Mouse (Mus musculus): ENCODE data around the gene Hrc.
A peak's percentile ranks its signal among the peaks of the same experiment; 100 is the strongest.

Gene Hrc

DNA sequence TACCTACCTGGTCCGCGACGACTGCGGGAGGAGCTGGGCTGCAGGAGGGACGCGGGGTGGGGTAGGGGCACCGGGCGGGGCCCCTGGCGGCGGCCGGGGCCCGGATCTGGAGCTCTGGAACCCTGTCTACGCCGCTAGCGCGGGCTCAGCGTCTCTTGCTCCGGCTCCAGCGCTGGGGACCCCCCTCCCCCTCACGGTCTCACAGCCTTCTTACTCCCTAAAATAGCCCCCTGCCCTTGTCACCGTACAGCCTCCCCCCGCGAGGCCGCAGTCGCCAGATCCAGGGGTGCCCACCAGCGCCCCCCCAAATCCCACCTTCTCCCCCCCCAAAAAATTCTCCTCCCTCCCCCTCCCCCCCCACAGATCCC lies 31.5 kb downstream of the Hrc start, which contains the start of gene Ppfia3:
Gene Ppfia3, minus strand, starts transcription at position 368 of the 368 bp plus-strand sequence.
- DNase-seq (ENCODE audit: low spot score) = no peak

DNA sequence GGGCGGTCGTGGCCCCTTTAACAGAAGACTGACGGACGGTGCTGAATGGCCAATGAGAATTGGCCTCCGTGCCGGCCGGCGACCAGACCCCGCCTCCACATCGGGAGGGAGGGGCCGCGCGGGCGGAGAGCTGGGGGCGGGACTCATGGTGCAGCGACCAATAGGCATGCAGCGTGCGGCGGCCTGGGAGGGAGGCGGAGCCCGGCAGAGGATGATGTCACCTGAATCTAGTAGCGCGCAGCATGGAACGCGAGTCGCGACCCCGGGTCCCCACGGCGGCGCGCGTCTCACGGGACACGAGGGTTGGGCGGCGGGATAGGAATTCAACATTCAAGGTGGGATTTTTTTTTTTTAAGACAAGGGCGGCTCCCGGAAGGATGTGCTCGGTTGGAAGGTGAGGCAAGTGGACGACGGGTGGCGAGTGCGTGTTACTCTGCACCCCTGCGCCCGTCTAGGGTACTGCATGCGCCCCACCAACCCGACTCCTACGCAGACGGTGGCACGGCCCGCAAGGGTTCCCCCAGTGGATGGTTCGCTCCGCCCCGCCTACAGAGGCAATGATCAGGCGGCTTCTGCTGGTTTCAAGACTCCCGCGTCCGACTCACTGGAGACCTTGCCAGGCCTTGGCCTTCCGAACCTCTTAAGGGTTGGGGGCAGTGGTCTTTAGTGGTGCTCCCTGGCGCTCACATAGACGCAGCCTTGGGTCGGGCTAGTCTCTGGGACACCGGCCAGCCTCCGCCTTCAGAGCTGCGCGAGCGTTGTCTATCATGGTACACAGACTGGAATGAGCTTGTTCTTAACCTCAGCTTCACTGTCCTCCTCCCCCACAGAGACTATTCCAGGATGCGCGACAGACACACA lies 32.2 kb downstream of the Hrc start:
- peak; percentile 99 for DNase-seq (ENCODE audit: low spot score)

DNA sequence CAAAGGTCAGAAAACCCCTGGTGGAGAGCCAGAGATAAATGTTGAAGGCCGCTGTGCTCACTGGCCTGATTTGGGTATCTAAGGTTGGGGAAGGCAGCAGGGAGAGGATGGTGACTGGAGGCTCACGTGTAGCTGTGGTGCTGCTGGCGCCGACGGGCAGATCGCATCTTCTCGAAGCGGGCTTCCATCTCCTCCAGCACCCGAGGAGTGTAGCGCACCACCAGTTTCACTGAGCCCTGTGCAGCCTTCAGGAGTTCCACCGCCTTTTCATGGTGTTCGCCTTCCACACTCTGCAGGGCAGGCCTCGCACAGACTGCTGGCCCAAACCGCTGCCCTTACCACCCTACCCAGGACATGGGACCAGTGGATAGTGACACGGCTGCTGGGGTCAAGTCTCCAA lies 33.1 kb downstream of the Hrc start:
- peak; percentile 28 for DNase-seq (ENCODE audit: low spot score)

DNA sequence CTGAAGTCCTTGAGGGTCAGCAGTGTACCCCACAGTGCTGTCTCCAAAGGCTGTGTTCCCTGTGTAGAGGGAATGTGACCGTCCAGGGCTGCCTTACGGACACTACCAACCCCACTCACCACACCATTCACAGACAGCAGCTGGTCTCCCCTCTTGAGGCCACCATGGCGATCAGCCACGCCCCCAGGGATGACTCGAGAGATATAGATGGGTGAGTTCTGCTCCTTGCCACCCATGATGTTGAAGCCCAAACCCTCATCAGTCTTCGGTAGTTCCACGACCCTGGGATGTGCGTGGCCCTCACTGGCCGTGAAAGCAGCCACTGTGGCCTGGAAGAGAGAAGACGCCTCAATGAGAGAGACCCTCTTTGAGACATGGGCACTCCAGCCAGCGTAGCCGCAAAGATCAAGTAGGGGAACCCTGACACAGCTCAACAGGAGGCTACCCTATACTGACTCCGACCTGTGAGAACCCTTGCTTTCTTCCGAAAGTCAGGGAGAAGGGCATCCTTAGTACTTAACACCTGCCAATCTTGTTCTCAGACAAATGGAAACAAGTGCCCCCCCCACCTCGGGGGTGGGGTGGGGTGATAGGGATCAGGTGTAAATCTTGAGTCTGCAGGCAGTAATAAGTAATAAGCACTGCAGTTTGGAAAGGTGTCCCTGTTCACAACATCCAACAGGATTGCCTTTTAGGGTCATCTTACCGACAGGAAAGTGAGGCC lies 34.1 kb downstream of the Hrc start:
- peak; percentile 22 for DNase-seq (ENCODE audit: low spot score)

DNA sequence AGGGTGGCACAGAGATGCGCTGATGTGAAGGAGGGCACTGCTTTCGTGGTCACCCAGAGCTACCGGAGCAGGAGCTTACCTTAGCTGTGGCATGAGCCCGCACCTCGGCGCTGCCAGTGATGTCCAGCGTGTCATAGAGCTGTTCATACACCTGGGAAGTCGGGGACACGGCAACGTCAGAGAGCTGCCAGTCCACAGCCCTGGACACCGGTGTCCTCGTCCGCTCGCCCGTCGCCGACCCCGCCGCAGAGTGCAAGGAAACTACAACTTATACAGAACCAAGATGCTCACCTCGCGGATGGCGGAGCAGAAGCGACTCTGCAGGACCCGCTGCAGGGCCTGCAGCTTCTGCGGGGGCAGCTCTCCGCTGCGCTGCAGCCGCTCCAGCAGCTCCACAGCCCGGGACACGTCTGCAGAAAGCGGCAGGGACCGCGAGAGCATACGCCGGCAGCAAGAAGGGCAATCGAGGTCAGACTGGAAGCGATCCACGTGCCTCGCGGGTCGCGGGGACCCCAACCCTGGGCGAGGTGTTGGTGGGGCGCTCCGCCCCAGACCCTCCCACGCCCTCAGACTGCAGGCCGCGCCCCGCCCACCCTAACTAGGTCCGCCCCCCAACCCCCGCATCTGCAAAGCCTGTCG lies 34.9 kb downstream of the Hrc start:
- peak; percentile 41 for DNase-seq (ENCODE audit: low spot score)

DNA sequence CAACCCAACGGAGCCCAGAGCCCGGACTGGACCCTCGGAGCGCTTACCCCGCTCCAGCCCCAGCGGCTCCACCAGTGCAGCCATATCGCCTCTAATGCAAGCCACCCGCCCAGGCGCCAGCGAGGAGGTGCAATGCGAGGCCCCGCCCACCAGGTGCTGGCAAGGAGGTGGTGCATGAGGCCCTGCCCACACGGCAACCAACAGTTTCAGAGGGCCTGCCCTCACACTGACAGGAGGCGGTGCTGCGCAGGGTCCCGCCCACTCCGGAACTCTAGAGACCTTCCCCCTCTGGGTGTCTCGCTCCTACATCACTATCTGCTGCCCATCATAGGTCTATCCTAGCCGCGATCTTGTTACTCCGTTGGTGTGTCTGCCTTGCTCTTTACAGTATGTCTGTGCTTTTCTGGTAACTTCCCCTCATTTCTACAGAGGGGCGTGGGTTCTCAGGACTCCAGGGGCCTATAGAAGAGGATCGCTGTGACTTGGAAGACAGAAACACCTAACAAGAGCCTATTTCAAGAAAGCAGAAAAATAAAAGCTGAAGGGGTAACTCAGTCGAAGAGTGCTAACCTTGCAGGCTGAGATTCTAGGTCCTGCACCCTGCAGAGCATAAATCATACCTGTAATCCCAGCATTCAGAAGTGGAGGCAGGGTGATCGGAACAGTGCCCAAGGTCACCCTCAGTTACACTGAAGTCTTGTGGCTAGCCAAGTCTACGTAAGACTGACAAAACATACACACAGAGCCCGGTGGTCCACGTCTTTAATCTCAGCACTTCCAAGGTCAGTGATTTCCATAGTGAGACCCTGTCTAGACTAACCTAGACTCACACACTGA lies 35.6 kb downstream of the Hrc start, which contains the start of gene Lin7b:
Gene Lin7b, minus strand, starts transcription at position 109 of the 837 bp plus-strand sequence.
- DNase-seq (ENCODE audit: low spot score) = peak; percentile 95

DNA sequence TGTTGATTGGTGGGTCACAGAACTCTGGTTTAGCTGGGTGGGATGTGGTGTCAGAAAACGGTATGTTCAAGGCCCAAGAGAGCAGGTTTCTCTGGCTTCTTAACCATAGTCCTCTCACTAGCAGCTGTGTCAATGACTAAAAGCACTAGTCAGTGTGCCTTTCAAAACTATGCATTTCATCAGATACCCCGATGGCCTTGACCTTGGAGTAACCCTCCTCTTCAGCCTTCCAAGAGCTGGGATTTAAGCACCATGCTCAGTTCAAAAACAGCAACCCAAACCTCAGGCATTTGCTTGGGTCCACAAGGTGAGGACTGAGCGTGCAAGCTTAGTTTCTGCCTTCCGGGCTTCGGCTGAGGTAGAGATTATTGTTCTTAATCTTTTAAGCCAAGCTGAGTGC lies 37.3 kb downstream of the Hrc start:
- DNase-seq (ENCODE audit: low spot score) = no peak

DNA sequence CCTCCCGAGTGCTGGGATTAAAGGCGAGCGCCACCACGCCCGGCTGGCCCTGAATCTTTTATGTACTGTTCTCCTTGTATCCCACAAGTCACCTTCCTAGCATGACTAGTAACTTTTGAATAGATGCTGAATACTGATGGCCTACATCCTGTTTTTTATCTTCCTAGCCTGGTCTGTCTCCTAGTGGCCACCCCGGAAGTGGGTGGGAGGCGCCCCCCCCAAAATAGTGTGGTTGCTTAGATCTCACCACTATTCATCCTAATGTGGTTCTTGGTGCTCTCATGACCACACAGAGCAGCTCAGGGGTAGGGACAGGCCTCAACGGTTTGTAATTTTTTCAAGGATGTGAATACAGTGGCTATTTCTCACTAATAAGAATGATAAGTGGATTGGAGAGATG lies 39.5 kb downstream of the Hrc start:
- DNase-seq (ENCODE audit: low spot score) = no peak

DNA sequence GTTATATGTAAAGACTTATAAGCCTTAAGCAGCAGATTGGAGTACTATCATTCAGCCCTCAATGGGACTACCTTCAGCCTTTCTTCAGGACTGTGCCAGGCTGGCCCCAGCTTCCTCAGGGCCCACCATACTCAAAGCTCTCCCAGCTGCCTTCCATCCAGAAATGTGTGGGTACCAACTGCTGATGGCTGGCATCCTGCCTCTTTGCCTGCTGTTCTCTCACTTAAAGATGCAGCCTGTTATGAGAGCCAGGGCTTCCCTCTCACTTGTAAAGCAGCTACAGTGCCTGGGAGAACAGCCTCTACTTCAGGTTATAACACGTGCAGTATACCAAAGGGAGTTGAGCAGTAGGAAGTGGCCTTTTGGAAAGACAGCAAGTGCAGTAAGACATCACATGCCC lies 41.0 kb downstream of the Hrc start:
- peak; percentile 56 for DNase-seq (ENCODE audit: low spot score)

DNA sequence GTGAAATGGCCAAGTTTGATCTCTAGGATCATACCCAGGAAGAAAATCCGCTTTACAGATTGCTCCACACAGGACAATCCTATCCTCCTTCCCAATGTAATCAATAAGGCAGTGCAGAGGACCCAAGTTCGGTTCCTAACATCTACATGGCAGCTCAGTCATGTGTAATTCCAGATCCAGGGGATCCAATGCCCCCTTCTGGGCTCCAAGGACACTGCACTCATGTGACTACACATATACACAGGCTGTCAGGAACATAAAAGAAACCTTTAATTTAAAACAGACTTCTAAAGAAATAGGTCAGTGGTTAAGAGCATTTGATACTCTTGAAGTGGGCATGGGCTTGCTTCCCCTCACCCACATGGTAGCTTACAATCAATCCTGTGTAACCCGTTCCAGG lies 51.0 kb downstream of the Hrc start:
- no peak for DNase-seq (ENCODE audit: low spot score)
